Mouse (Mus musculus) heart, postnatal 0 days (tissue): ENCODE measurements around the gene Fam117b. TPM values are rescaled to one million over a fixed set of nuclear protein-coding genes. Genes with fewer than 3 reads are reported as not detected.

Experiments
- ATAC-seq: fragments of 200-750 bp; cut with Nextera tagmentation; 2 replicates; pipeline ENCODE4 v1.8.0; 2017; ENCODE audit warnings: low read depth, moderate number of reproducible peaks, moderate library complexity; ENCODE audit not compliant: insufficient read depth
- DNase-seq: peaks from one replicate; pipeline ENCODE4 v3.0.0-alpha.2; 2016; ENCODE audit warnings: low spot score
- H3K27ac ChIP-seq: fragments of 300-500 bp; sonication (generic); 2 replicates; pipeline ENCODE4 v1.5.1; 2014; ENCODE audit warnings: low read depth, mild to moderate bottlenecking
- H3K27me3 ChIP-seq: fragments of 300-500 bp; sonication (generic); 2 replicates; pipeline ENCODE4 v1.6.1; 2014; ENCODE audit warnings: low read length, mixed read lengths; ENCODE audit not compliant: control insufficient read depth, insufficient read depth
- H3K36me3 ChIP-seq: fragments of 300-500 bp; sonication (generic); replicated peaks from 2 replicates; pipeline ENCODE4 v1.6.1; 2014; ENCODE audit warnings: low read length, mixed read lengths; ENCODE audit not compliant: control insufficient read depth, insufficient read depth
- H3K4me1 ChIP-seq: fragments of 300-500 bp; sonication (generic); 2 replicates; pipeline ENCODE4 v1.6.1; 2014; ENCODE audit warnings: antibody characterized with exemption; ENCODE audit not compliant: control insufficient read depth, insufficient read depth
- H3K4me2 ChIP-seq: fragments of 300-500 bp; sonication (generic); 2 replicates; pipeline ENCODE4 v1.6.1; 2014; ENCODE audit warnings: low read depth, mild to moderate bottlenecking, low read length, moderate library complexity
- H3K4me3 ChIP-seq: fragments of 300-500 bp; sonication (generic); 2 replicates; pipeline ENCODE4 v1.5.1; 2014; ENCODE audit warnings: low read depth, low read length
- H3K9ac ChIP-seq: fragments of 300-500 bp; sonication (generic); replicated peaks from 2 replicates; pipeline ENCODE4 v1.6.1; 2014; ENCODE audit warnings: low read depth, low read length, mixed read lengths
- H3K9me3 ChIP-seq: fragments of 300-500 bp; sonication (generic); replicated peaks from 2 replicates; pipeline ENCODE4 v1.6.1; 2016; ENCODE audit warnings: low read length; ENCODE audit not compliant: control insufficient read depth
- CTCF ChIP-seq: IDR thresholded peaks from 2 replicates; pipeline ENCODE4 v1.5.1; 2016; ENCODE audit warnings: antibody characterized with exemption, control low read depth, low read depth
- EP300 ChIP-seq: IDR thresholded peaks from 2 replicates; pipeline ENCODE4 v1.6.1; 2016; ENCODE audit warnings: antibody characterized with exemption, low read depth
- WGBS: fragments of 180-500 bp; shearing (Covaris S2); extraction: QIAGEN DNeasy Blood & Tissue Kit; methylation state at CpG from one replicate; pipeline ENCODE4 v1.1.7; 2014; 5-methylcytosine and 5-hydroxymethylcytosine counted together
- polyA plus RNA-seq: library from polyadenylated mRNA; unstranded; fragments of >200 nt; fragmentation: Nextera tagmentation; extraction: Ambion mirVana; gene quantifications from 2 replicates; pipeline ENCODE4 v1.2.1, GENCODE M21; 2015
- total RNA-seq: library from RNA; depleted of rRNA; stranded (reverse); fragments of >200 nt; gene quantifications from 2 replicates; pipeline ENCODE4 v1.2.3, GENCODE M21; 2014; ENCODE audit warnings: low replicate concordance; rRNA removed

Fam117b gene
- total RNA-seq (7.3 and 7.7 TPM in 2 replicates), polyA plus RNA-seq (2.3 and 2.4 TPM in 2 replicates)

GRCm38 (mm10) chr1:59912413-59913157 lies at the start of gene Fam117b:
Gene Fam117b, plus strand, starts transcription at chr1:59913006.
- DNase-seq = peak; percentile 97
- Histone ChIP-seq H3K4me2 (peak within 1 kb of the TSS; percentile 86), H3K4me3 (peak within 1 kb of the TSS; percentile 86), H3K9ac (peak within 1 kb of the TSS; percentile 99), H3K4me1 (peaks cover 21% of the 10 kb centered on the region; the same call in 1 of the 2 replicates), H3K27me3 (no peaks in the 10 kb centered on the region), H3K27ac (peak within 1 kb of the TSS; percentile 96), H3K9me3 (no peaks in the 10 kb centered on the region), H3K36me3 (no peaks in the 10 kb centered on the region)
- under 1% methylated on average over 60 of the region's 72 CpGs for WGBS
- peak; percentile 11; the same call in 1 of the 2 replicates for TF ChIP-seq CTCF
- TF ChIP-seq EP300 = peak; percentile 51
- peak; percentile 96 for ATAC-seq

GRCm38 (mm10) chr1:59868041-59868440 lies 44.8 kb upstream of the Fam117b start:
- no peak overlapping the region for H3K4me3 ChIP-seq
- ATAC-seq (no peak), DNase-seq (no peak)
- H3K36me3 ChIP-seq = peaks cover 54% of the 10 kb centered on the region
- H3K4me1 ChIP-seq = no peaks in the 10 kb centered on the region
- H3K27me3 ChIP-seq = no peaks in the 10 kb centered on the region
- WGBS = 90% methylated on average over 5 of the region's 5 CpGs
- no peak overlapping the region for H3K27ac ChIP-seq
- no peak for TF ChIP-seq EP300
- TF ChIP-seq CTCF = no peak
- no peak overlapping the region for H3K4me2 ChIP-seq
- H3K9me3 ChIP-seq = no peaks in the 10 kb centered on the region
- no peak overlapping the region for H3K9ac ChIP-seq

GRCm38 (mm10) chr1:59874023-59874422 lies 38.8 kb upstream of the Fam117b start:
- no peak for DNase-seq
- H3K9me3 ChIP-seq = no peaks in the 10 kb centered on the region
- no peaks in the 10 kb centered on the region for H3K4me1 ChIP-seq
- no peak overlapping the region for H3K27ac ChIP-seq
- H3K4me3 ChIP-seq = no peak overlapping the region
- WGBS = 81% methylated on average over 3 of the region's 3 CpGs
- no peak for TF ChIP-seq CTCF
- TF ChIP-seq EP300 = no peak
- H3K9ac ChIP-seq = no peak overlapping the region
- ATAC-seq = no peak
- H3K4me2 ChIP-seq = no peak overlapping the region
- H3K36me3 ChIP-seq = peaks cover 13% of the 10 kb centered on the region
- H3K27me3 ChIP-seq = no peaks in the 10 kb centered on the region

- TF ChIP-seq CTCF = no peak
- Histone ChIP-seq H3K9me3 (no peaks in the 10 kb centered on the region), H3K4me2 (no peak overlapping the region), H3K36me3 (peaks cover 4% of the 10 kb centered on the region), H3K27me3 (no peaks in the 10 kb centered on the region), H3K4me3 (no peak overlapping the region), H3K9ac (no peak overlapping the region), H3K4me1 (no peaks in the 10 kb centered on the region), H3K27ac (peak overlapping the region; percentile 64)
- DNase-seq (peak; percentile 33), ATAC-seq (peak; percentile 41; the same call in 1 of the 2 replicates)
- WGBS = 42% methylated on average over 7 of the region's 7 CpGs
Observed at GRCm38 (mm10) chr1:59878098-59878497, 34.7 kb upstream of the Fam117b start.

- H3K36me3 ChIP-seq = no peaks in the 10 kb centered on the region; the same call in 1 of the 2 replicates
- no peak overlapping the region for H3K4me2 ChIP-seq
- H3K9ac ChIP-seq = no peak overlapping the region
- ATAC-seq = 0 out of 2 replicates have a peak, but pooled peaks have one; percentile 19
- H3K27me3 ChIP-seq = no peaks in the 10 kb centered on the region
- H3K27ac ChIP-seq = no peak overlapping the region
- peak; percentile 57 for DNase-seq
- H3K9me3 ChIP-seq = no peaks in the 10 kb centered on the region
- peaks cover 11% of the 10 kb centered on the region for H3K4me1 ChIP-seq
- TF ChIP-seq EP300 = no peak
- TF ChIP-seq CTCF = peak; percentile 85
- H3K4me3 ChIP-seq = no peak overlapping the region
- 34% methylated on average over 3 of the region's 3 CpGs for WGBS
Observed at GRCm38 (mm10) chr1:59883349-59884134, 29.3 kb upstream of the Fam117b start.
